Mouse (Mus musculus) small intestine, adult 2 months (tissue): Measurements from ENCODE around the gene Slc35e2.

Experiments
- CTCF ChIP-seq: fragments of 200-500 bp; IDR thresholded peaks from 2 replicates; pipeline ENCODE4 v1.5.1; 2012; ENCODE audit warnings: low read depth, mild to moderate bottlenecking, control low read depth, inconsistent platforms, low read length, moderate library complexity, mixed read lengths; ENCODE audit not compliant: insufficient replicate concordance, insufficient read length; ENCODE audit errors: extremely low read depth
- POLR2A ChIP-seq: fragments of 200-500 bp; IDR thresholded peaks from 2 replicates; pipeline ENCODE4 v1.6.1; 2012; ENCODE audit warnings: low read depth, mild to moderate bottlenecking, control low read depth, inconsistent platforms, low read length, moderate library complexity

DNA sequence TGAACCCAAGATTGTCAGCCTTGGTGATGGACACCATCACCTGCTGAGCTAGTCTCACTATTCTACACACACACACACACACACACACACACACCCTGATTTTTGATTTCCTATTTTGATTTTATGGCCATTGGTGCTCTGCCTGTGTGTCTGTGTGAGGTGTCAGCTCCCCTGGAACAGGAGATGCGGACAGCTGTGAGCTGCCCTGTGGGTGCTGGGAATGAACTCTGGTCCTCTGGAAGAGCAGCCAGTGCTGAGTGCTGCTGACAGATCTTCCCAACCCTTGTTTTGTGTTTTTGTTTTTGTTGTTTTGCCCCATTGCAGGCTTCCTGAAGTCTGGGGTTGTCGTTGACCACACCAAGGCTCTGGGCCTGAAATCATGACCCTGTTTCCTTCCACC, 28.1 kb upstream of the Slc35e2 start:
- no peak for TF ChIP-seq CTCF
- no peak for TF ChIP-seq POLR2A
